Mouse (Mus musculus) forebrain, embryonic 11.5 days (tissue): Measurements from ENCODE around the gene Eme1. TPM values are rescaled to one million over a fixed set of nuclear protein-coding genes. Genes with fewer than 3 reads are reported as not detected.

ENCODE experiments used
- ATAC-seq: fragments of 200-750 bp; cut with Nextera tagmentation; replicated peaks from 2 replicates; pipeline ENCODE4 v1.8.0; 2017; ENCODE audit warnings: moderate TSS enrichment; ENCODE audit not compliant: low FRiP score
- DNase-seq: peaks from one replicate; pipeline ENCODE4 v3.0.0-alpha.2; 2017; ENCODE audit warnings: low spot score
- H3K27ac ChIP-seq: fragments of 300-500 bp; sonication (generic); 2 replicates; pipeline ENCODE4 v1.5.1; 2014; ENCODE audit warnings: low read depth, low read length
- H3K27me3 ChIP-seq: fragments of 300-500 bp; sonication (generic); 2 replicates; pipeline ENCODE4 v1.6.1; 2014; ENCODE audit warnings: mild to moderate bottlenecking, low read length, mixed read lengths; ENCODE audit not compliant: control insufficient read depth, insufficient read depth
- H3K36me3 ChIP-seq: fragments of 300-500 bp; sonication (generic); 2 replicates; pipeline ENCODE4 v1.6.1; 2014; ENCODE audit warnings: mild to moderate bottlenecking, low read length, moderate library complexity, mixed read lengths; ENCODE audit not compliant: control insufficient read depth, insufficient read depth
- H3K4me1 ChIP-seq: fragments of 300-500 bp; sonication (generic); replicated peaks from 2 replicates; pipeline ENCODE4 v1.6.1; 2014; ENCODE audit warnings: low read length, mixed read lengths; ENCODE audit not compliant: control insufficient read depth, insufficient read depth
- H3K4me2 ChIP-seq: fragments of 300-500 bp; sonication (generic); 2 replicates; pipeline ENCODE4 v1.6.1; 2014; ENCODE audit warnings: low read depth, mild to moderate bottlenecking, low read length, moderate library complexity, mixed read lengths; ENCODE audit not compliant: severe bottlenecking
- H3K4me3 ChIP-seq: fragments of 300-500 bp; sonication (generic); 2 replicates; pipeline ENCODE4 v1.5.1; 2014; ENCODE audit warnings: low read depth, low read length
- H3K9ac ChIP-seq: fragments of 300-500 bp; sonication (generic); 2 replicates; pipeline ENCODE4 v1.6.1; 2014; ENCODE audit warnings: low read length
- H3K9me3 ChIP-seq: fragments of 300-500 bp; sonication (generic); 2 replicates; pipeline ENCODE4 v1.6.1; 2016; ENCODE audit warnings: low read length, mixed read lengths; ENCODE audit not compliant: control insufficient read depth
- WGBS: fragments of 180-500 bp; shearing (Covaris S2); extraction: QIAGEN DNeasy Blood & Tissue Kit; methylation state at CpG from one replicate; pipeline ENCODE4 v1.1.7; 2014; 5-methylcytosine and 5-hydroxymethylcytosine counted together
- polyA plus RNA-seq: library from polyadenylated mRNA; unstranded; fragments of >200 nt; fragmentation: Nextera tagmentation; extraction: Ambion mirVana; gene quantifications from 2 replicates; pipeline ENCODE4 v1.2.1, GENCODE M21; 2014

Eme1 gene
- polyA plus RNA-seq, 1 experiment from 2014 or later = 57.2 TPM

DNA sequence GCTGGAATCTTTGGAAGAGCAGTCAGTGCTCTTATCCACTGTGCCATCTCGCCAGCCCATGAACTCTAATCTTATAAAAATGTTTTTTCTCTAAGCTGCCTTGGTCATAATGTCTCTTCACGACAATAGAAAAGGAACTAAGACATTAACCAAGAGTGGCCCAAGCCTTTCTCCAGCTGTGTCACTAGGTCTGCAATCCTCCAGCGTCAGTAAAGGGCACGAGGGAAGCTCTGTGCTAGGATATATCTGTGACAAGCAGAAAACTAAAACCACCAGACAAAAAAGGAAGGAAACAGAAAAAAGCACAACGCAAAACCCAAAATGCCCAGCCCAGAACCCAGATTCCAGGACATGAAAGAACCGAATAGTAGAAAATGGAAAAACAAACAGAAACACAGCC, 33.4 kb upstream of the Eme1 start:
- no peak overlapping the region for H3K27ac ChIP-seq
- no peak overlapping the region for H3K4me2 ChIP-seq
- no peak for ATAC-seq
- no peak overlapping the region for H3K9ac ChIP-seq
- H3K9me3 ChIP-seq = no peaks in the 10 kb centered on the region
- no peaks in the 10 kb centered on the region for H3K27me3 ChIP-seq
- 84% methylated on average over 6 of the region's 6 CpGs for WGBS
- no peaks in the 10 kb centered on the region for H3K36me3 ChIP-seq
- H3K4me3 ChIP-seq = no peak overlapping the region
- no peaks in the 10 kb centered on the region for H3K4me1 ChIP-seq
- DNase-seq = no peak

DNA sequence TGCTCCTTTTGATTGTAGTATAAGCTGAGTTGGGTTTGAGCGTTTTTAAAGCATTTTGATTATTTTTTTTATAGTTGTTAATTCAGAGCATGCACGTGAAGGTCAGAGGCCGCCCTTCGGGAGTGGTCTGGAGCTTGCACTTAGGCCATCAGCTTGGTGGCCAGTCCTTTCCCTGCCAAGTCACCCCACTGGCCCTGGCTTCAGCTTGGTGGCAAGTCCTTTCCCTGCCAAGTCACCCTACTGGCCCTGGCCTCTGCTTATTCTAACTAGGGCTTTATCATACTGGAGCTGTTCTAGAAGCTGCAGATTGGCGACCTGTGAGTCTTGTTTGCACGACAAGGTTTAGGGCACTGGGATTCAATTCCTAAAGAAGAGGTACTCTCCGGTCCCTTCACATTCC, 28.7 kb upstream of the Eme1 start:
- Histone ChIP-seq H3K4me1 (no peaks in the 10 kb centered on the region), H3K4me3 (no peak overlapping the region), H3K27me3 (no peaks in the 10 kb centered on the region), H3K9ac (no peak overlapping the region), H3K9me3 (no peaks in the 10 kb centered on the region), H3K27ac (no peak overlapping the region), H3K4me2 (no peak overlapping the region), H3K36me3 (no peaks in the 10 kb centered on the region)
- ATAC-seq = no peak
- DNase-seq = no peak
- 83% methylated on average over 7 of the region's 7 CpGs for WGBS

GRCm38 (mm10) chr11:94681640-94682039, 27.9 kb upstream of the Eme1 start:
- H3K9me3 ChIP-seq = no peaks in the 10 kb centered on the region
- no peak overlapping the region for H3K27ac ChIP-seq
- 88% methylated on average over 4 of the region's 4 CpGs for WGBS
- no peaks in the 10 kb centered on the region for H3K36me3 ChIP-seq
- no peak overlapping the region for H3K9ac ChIP-seq
- no peaks in the 10 kb centered on the region for H3K4me1 ChIP-seq
- H3K27me3 ChIP-seq = no peaks in the 10 kb centered on the region
- no peak overlapping the region for H3K4me3 ChIP-seq
- DNase-seq (no peak), ATAC-seq (no peak)
- H3K4me2 ChIP-seq = no peak overlapping the region

DNA sequence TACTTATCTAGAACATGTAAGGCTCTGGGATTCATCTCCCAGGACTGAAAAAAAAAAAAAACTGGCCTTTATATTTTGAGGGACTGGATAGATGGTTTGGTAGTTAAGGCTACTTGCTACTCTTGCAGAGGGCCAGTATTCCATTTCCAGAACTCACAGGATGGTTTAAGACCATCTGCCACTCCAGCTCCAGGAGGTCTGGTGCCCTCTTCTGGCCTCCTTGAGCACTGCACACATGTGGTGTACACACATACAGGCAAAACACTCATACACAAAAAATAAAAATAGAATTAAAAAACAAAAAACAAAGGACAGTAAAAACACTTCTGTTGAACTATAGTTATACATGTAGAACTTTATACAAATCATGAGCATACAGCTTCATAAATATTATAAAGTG, 26.9 kb upstream of the Eme1 start:
- H3K4me3 ChIP-seq = no peak overlapping the region
- H3K36me3 ChIP-seq = no peaks in the 10 kb centered on the region
- no peak for DNase-seq
- H3K9me3 ChIP-seq = no peaks in the 10 kb centered on the region
- no peak overlapping the region for H3K27ac ChIP-seq
- no peak overlapping the region for H3K4me2 ChIP-seq
- no peak for ATAC-seq
- H3K27me3 ChIP-seq = no peaks in the 10 kb centered on the region
- H3K9ac ChIP-seq = no peak overlapping the region
- peaks cover 4% of the 10 kb centered on the region for H3K4me1 ChIP-seq

DNA sequence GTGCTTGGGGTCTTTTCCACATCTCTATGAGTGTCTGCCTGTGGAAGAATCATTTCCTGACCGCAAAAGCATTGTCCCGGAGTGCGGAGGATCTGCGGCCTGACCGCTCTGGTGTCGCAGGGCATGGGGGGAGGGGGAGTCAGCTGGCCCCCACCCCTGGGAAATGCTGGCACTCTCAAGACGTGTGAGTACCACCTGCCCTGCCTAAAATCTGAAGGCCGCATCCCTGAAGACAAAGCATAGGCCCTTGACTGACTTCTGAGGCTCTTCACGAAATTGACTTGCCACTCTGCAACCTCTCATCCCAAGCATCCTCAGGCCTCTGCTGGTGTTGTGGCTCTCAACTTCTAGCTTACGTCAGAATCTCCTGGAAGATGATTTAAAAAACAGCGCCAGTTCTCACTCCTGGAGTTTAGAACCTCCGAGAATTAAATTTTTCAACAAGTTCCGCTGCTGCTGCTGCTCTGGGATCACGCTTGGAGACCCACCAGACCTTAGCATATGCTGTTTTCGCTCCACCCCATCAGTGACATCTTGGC, 23.9 kb upstream of the Eme1 start:
- Histone ChIP-seq H3K4me3 (peak overlapping the region; percentile 90), H3K9me3 (no peaks in the 10 kb centered on the region), H3K9ac (peak overlapping the region; percentile 32; the same call in 1 of the 2 replicates), H3K36me3 (no peaks in the 10 kb centered on the region), H3K4me2 (peak overlapping the region; percentile 74), H3K4me1 (peaks cover 7% of the 10 kb centered on the region), H3K27ac (no peak overlapping the region), H3K27me3 (no peaks in the 10 kb centered on the region)
- no peak for ATAC-seq
- WGBS = 32% methylated on average over 15 of the region's 15 CpGs
- no peak for DNase-seq

DNA sequence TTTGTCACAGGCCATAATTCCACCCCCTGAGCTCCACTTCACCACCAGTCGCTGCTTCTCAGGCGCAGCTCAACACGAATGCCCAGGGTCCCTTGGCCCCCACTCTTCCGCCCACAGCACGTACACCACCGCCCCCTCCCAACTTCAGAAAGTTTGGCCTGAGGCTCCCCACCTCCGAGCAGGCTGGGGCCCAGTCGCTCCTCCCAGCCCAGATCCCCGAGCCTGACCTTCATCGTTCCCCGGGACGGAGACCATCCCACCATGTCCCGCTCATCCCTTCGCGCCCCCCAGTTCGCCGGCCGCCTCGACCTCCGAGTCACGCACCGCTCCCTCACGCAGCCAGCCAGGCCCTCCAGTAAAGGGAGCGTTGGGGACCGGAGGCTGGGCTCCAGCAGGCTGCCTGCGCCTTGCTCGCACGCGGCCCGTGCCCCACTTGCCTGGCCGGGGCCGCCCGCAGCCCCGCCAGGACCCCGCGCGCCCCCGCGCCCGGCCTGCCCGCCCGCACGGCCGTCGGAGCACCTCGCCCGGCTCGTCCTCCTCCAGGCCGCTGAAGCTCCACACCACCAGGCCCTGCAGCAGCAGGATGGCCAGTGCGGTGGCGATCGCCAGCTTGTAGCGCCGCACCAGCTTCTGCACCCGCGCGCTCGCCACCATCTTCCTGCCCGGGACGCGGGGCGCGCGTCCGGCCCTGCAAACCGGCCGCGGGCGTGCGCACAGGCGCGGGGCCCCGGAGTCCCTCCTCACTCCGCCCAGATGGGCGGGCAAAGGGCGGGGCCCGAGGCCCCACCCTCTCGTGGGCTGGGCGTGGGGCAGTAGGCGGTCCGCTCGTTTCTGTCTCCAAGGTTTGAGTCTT, 23.2 kb upstream of the Eme1 start, which contains the start of gene Xylt2:
Gene Xylt2 (minus strand): TSS at position 762 of the 853 bp plus-strand sequence.
- no peaks in the 10 kb centered on the region for H3K9me3 ChIP-seq
- H3K4me3 ChIP-seq = peak within 1 kb of the TSS; percentile 90
- peak within 1 kb of the TSS; percentile 72 for H3K27ac ChIP-seq
- peaks cover 7% of the 10 kb centered on the region for H3K4me1 ChIP-seq
- no peaks in the 10 kb centered on the region for H3K27me3 ChIP-seq
- H3K36me3 ChIP-seq = no peaks in the 10 kb centered on the region
- peak within 1 kb of the TSS; percentile 96 for H3K9ac ChIP-seq
- WGBS = under 1% methylated on average over 77 of the region's 82 CpGs
- peak within 1 kb of the TSS; percentile 74 for H3K4me2 ChIP-seq
- peak; percentile 95 for DNase-seq
- ATAC-seq = peak; percentile 94

DNA sequence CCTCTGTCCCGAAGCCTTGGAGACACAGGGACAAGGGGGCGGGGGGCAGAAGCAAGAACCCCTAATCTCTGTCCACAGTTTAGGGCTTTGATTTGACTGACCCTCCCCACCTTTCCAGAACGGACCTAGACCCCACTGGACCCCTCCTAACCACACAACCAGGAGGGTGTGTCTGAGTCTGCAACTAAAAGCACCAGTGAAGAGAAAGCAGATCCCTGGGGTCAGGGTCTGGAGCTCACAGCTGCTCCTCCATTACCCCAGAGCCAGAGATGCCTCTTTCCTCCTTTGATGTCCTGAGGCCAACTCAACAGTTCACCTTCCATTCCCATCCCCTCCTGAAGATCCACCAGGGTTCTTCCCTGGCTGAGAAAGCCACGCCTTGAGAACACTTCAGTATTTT, 22.5 kb upstream of the Eme1 start:
- no peak overlapping the region for H3K27ac ChIP-seq
- H3K4me3 ChIP-seq = peak overlapping the region; percentile 90
- no peak for ATAC-seq
- peak overlapping the region; percentile 74 for H3K4me2 ChIP-seq
- no peak for DNase-seq
- peaks cover 7% of the 10 kb centered on the region for H3K4me1 ChIP-seq
- peak overlapping the region; percentile 96 for H3K9ac ChIP-seq
- H3K27me3 ChIP-seq = no peaks in the 10 kb centered on the region
- no peaks in the 10 kb centered on the region for H3K9me3 ChIP-seq
- H3K36me3 ChIP-seq = no peaks in the 10 kb centered on the region
- WGBS = 45% methylated on average over 4 of the region's 4 CpGs

DNA sequence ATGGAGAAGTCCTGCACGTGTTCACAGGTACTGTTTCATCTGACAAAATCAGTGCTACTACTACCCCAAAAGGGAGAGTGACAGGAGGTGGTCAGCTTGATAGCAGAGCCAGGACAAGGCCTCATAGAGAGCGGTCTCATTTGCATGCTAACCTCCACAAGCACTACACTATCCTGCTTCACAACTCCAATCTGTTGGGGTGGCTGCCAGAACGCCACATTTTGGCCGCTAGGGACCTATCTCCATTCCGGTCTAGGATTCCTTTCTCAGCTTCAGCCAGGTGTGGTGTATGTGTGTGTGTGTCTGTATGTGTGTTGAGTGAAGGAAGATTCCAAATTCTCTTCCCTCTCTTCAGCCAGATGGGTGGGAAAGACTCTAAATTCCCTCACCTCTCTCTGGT, 21.7 kb upstream of the Eme1 start:
- Histone ChIP-seq H3K4me1 (peaks cover 7% of the 10 kb centered on the region), H3K4me3 (no peak overlapping the region), H3K9me3 (no peaks in the 10 kb centered on the region), H3K9ac (no peak overlapping the region), H3K27me3 (no peaks in the 10 kb centered on the region), H3K27ac (no peak overlapping the region), H3K4me2 (no peak overlapping the region; the same call in 1 of the 2 replicates), H3K36me3 (no peaks in the 10 kb centered on the region)
- ATAC-seq = no peak
- 81% methylated on average over 5 of the region's 5 CpGs for WGBS
- DNase-seq = no peak

DNA sequence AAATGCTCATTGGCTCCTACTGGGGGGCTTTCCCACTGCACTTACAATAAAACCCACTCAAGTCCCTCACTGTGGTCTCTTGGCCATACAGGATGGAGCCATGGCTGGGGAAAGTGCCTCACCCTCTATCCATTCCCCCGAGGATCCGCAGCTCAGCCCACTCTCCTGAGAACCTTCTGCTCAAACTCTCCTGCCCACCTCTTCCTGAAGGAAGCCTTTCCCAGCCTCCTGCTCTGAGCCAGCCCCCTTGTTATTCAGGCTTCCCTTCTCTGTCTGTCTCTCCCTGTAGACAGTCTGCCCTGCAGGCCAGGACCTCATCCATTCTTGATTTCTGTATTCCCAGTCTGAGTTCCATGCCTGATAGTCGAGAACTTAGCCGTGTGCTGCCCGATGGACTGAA, 21.2 kb upstream of the Eme1 start:
- H3K4me2 ChIP-seq = no peak overlapping the region
- H3K4me1 ChIP-seq = peaks cover 7% of the 10 kb centered on the region
- WGBS = 84% methylated on average over 5 of the region's 5 CpGs
- no peaks in the 10 kb centered on the region; the same call in 1 of the 2 replicates for H3K36me3 ChIP-seq
- DNase-seq (peak; percentile 37), ATAC-seq (no peak)
- no peaks in the 10 kb centered on the region for H3K9me3 ChIP-seq
- no peak overlapping the region for H3K27ac ChIP-seq
- no peaks in the 10 kb centered on the region for H3K27me3 ChIP-seq
- H3K4me3 ChIP-seq = no peak overlapping the region
- H3K9ac ChIP-seq = no peak overlapping the region
